Mouse (Mus musculus) urinary bladder, postnatal 25 days (tissue): ENCODE measurements around the gene Fbxo9.

ENCODE experiments used
- DNase-seq: peaks from one replicate; pipeline ENCODE4 v3.0.0; 2022; ENCODE audit warnings: low spot score

The Fbxo9 gene

DNA sequence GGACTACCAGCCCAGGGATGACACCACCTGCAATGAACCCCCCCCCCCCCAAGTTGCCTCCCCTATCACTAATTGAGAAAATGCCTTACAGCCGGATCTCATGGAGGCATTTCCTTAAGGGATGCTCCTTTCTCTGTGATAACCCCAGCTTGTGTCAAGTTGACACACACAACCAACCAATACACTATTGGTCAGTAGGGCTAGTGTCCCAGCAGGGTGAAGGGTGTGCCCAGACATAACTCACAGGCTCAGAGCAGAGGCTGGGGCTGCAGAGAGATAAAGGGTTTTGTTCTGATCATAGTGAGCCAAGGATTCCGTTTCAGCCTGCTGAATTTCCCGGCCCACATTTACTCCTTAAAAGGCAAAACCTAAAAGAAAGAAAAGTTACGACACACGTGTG is 38.4 kb downstream of the Fbxo9 start:
- no peak for DNase-seq

- no peak for DNase-seq
These were observed 44.7 kb downstream of the Fbxo9 start for GRCm38 (mm10) chr9:78064121-78064520.

- DNase-seq = no peak
These were observed 46.5 kb downstream of the Fbxo9 start for GRCm38 (mm10) chr9:78062392-78062791.

GRCm38 (mm10) chr9:78059525-78060120 is 49.2 kb downstream of the Fbxo9 start:
- DNase-seq = no peak

- no peak for DNase-seq
These were observed 54.6 kb downstream of the Fbxo9 start for GRCm38 (mm10) chr9:78054298-78054697.

GRCm38 (mm10) chr9:78053821-78054220 is 55.0 kb downstream of the Fbxo9 start:
- no peak for DNase-seq

DNA sequence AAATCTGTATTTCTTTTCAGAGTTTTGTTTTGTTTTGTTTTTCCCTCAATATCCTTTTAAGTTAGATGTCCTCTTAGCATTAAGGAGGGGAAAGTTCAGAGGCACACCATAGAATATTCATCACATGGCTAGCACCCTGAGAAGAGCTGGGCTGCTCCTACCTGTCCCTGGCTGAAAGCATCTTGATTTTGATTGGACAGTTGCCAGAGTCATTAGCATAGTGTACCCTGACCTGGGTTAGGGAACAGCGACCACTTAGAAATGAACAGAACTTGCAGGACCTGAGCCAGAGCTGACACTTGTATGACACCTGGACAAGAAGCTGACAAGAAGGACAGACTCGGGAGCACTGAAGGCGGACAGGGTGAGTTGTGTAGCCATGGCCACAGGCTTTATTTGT is 57.2 kb downstream of the Fbxo9 start, which contains the start of gene Gcm1:
Gene Gcm1, plus strand, starts transcription at position 248 of the 400 bp plus-strand sequence.
- no peak for DNase-seq

DNA sequence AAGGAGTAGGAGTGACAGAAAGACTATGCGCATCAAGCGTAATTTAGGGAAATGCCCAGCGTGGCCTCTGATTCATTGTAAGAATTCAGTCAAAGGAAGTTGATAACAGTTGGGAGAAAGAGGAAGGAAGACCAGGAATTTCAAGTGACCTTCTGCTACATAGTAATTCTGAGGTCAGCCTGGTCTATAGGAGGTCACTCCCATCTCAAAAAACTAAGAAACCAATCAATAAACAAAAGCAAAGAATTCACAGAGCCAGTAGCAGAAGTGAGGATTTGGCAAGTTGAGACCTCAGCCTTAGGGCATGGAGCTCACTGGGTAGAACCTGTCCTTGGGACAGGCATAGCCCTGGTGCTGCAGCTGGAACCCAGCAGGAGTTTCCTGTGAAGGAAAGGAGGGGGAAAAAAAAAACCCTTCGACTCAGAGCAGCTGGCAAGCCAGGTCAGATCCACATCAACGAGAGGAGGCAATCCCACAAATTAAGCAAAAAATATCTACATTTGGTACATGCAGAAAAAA is 58.4 kb downstream of the Fbxo9 start:
- DNase-seq = no peak

DNA sequence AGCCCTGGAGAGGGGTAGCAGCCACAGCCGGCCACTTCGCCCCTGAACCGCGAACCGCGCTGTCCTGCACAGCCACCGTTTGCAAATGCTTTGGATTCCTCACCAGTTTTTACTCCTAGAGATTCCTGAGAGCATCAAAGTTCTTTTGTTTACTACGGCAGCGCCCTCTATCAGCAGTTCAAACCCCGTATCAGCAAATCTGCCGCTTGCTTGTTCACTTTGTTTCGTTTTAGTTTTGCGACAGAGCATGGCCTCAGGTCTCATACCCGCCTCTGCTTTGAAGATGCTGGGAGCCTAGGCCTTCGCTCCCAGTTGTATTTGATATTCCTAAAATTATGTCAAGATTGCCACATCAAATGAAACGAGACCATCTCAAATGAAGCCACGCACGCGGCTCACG is 62.1 kb downstream of the Fbxo9 start:
- peak; percentile 9 for DNase-seq

GRCm38 (mm10) chr9:78045171-78045570 is 63.7 kb downstream of the Fbxo9 start:
- no peak for DNase-seq

DNA sequence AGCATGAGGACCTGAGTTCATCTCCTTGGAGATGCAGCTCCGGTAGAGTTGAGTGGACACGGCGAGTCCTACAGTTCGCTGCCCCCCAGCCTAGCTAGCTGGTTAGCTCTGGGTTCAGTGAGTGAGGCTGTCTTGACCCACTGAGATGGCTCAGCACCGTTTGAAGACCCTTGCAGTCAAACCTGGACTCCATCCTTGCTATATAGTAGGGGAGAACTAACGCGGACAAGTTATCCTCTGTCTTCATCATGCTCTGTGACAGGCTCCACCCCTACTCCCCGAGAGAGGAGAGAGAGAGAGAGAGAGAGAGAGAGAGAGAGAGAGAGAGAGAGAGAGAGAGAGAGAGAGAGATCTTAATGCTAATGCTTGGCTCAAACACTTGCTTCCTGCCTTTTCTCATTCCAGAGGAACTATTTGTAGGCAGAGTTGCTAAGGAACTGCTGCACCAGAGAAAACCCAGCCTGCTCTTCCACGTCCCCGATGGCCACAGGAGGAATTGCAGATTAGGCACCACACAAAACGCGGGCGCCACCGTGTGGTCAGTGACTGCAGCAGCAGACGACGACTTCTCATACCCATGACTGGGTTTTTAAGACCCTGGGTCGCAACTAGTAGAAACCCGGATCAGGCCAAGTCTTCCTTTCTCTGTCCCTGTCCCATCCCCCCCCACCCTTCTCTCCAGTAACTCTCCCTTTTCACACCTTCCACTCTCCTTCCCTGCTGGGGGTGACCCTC is 69.9 kb downstream of the Fbxo9 start:
- peak; percentile 71 for DNase-seq

- no peak for DNase-seq
These were observed 73.0 kb downstream of the Fbxo9 start for GRCm38 (mm10) chr9:78035831-78036230.

- DNase-seq = no peak
These were observed 73.6 kb downstream of the Fbxo9 start for GRCm38 (mm10) chr9:78035296-78035695.

- no peak for DNase-seq
These were observed 75.9 kb downstream of the Fbxo9 start for GRCm38 (mm10) chr9:78032930-78033329.
